ENCODE assay signal across 9 mouse cellular contexts in the genomic region with DNA sequence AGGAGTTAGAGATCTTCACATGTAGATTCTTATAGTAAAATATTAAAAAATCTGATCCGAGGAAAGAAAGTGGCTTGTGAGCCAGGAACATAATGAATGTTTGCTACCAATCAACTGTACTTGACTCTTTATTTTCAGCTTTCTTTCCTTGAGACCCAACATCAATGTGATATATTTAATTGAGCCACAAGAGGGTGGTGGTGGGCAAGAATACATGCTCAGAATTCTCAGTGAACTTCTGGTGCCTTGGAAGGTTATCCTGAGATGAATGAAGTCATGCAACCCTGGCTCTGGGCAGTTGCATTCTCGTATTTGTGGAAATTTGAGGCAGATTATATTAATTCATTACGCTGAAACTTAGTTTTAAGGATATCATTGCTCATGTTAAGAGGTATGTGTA. TPM values are rescaled to one million over a fixed set of nuclear protein-coding genes. Genes with fewer than 3 reads are reported as not detected.
DNase-seq lines count a peak whose midpoint lies in the region; ATAC-seq lines count a peak whose summit lies in the region.
"Had no signal": no experiment of that assay in that cellular context is flagged by ENCODE, and none has a peak within 500 bp of the region (broad histone marks: within the 10 kb centered on the region; RNA-seq: fewer than 3 reads in every experiment).

No protein-coding gene starts in this region.

- ATAC-seq in neutrophil, adult 5-6 weeks (ENCODE audit: extremely low read depth, insufficient number of reproducible peaks, low FRiP score, poor library complexity, severe bottlenecking): peak; percentile 60; the same call in 1 of the 2 replicates

- intact Hi-C loops in heart, postnatal 10 days (cut with DNase I): loop anchor here (5.0 to 10.0 kb wide), 2 partner anchors 250 to 413 kb away; a partner anchor contains a TSS
- intact Hi-C loops in heart, postnatal 25 days (cut with DNase I): no loop called here

- peak; percentile 9 to 23 for DNase-seq in heart, postnatal 10 days
- no peak for DNase-seq in heart, postnatal 25 days (ENCODE audit: low spot score)
- peak; percentile 21 for DNase-seq in lung, postnatal 36 days
- DNase-seq in lung, postnatal 14 days: no peak
- DNase-seq in NIH3T3 (ENCODE audit: low read depth): peak; percentile 11
- DNase-seq in kidney, postnatal 14 days: no peak
- no peak for DNase-seq in ovary, postnatal 14 days (ENCODE audit: low spot score)

RNA-seq across cellular contexts. Expression of a gene that starts 15.9 kb away (rescaled TPM):
- total RNA-seq in heart, postnatal 10 days (2021): under 1 TPM; 0.89 to 0.97 TPM
- total RNA-seq in heart, postnatal 25 days (2021): 1 to 10 TPM in 1 of 2 experiments, under 1 TPM in 1; 0.73 to 2.2 TPM
- total RNA-seq in neutrophil, adult 5-6 weeks (2017): 0.49 TPM in 1 of 2 replicates, not detected in the other

RNA-seq across cellular contexts. Expression of a gene that starts 23.4 kb away (rescaled TPM):
- 1 to 10 TPM; 3.0 to 5.7 TPM for total RNA-seq in heart, postnatal 10 days (2021)
- 1 to 10 TPM; 4.8 to 7.8 TPM for total RNA-seq in heart, postnatal 25 days (2021)
- total RNA-seq in neutrophil, adult 5-6 weeks (2017): 1.4 and 3.7 TPM in 2 replicates

RNA-seq across cellular contexts. Expression of a gene that starts 37.6 kb away (rescaled TPM):
- under 1 TPM; 0.10 to 0.12 TPM for total RNA-seq in heart, postnatal 10 days (2021)
- total RNA-seq in heart, postnatal 25 days (2021): under 1 TPM; 0.10 to 0.22 TPM
- total RNA-seq in neutrophil, adult 5-6 weeks (2017): not detected in 2 replicates
- total RNA-seq: gastrocnemius, adult 8-10 months had no signal

RNA-seq across cellular contexts. Expression of a gene that starts 52.7 kb away (rescaled TPM):
- total RNA-seq in heart, postnatal 10 days (2021): not detected
- total RNA-seq in heart, postnatal 25 days (2021): not detected
- total RNA-seq in neutrophil, adult 5-6 weeks (2017): 129 and 133 TPM in 2 replicates
- total RNA-seq: gastrocnemius, adult 8-10 months had no signal

Comparison
In these comparisons a context has a peak if more than half of its experiments do, and no peak if none do; other contexts are left out.
1. DNase-seq: peak in heart, postnatal 10 days (2 of 2), lung, postnatal 36 days (single experiment) and NIH3T3 (single experiment); none in heart, postnatal 25 days (single experiment), lung, postnatal 14 days (single experiment), kidney, postnatal 14 days (single experiment) and ovary, postnatal 14 days (single experiment).